Mouse (Mus musculus) erythroblast, adult 5-6 weeks (primary cell): ENCODE results near the gene Tcf3. TPM values are rescaled to one million over a fixed set of nuclear protein-coding genes. Genes with fewer than 3 reads are reported as not detected.
A peak's percentile ranks its signal among the peaks of the same experiment; 100 is the strongest.

Source experiments
- ATAC-seq: replicated peaks from 2 replicates; pipeline ENCODE4 v1.8.0; 2016; ENCODE audit warnings: moderate number of reproducible peaks, mild to moderate bottlenecking, moderate TSS enrichment, inconsistent platforms; ENCODE audit not compliant: poor library complexity, low FRiP score, severe bottlenecking
- total RNA-seq, 2 experiments: library from RNA; stranded (forward) in 1 of 2; stranded (reverse) in 1 of 2; fragments of 150-400 nt in 1 of 2; fragments of 200-764, 138-1000 nt in 1 of 2; gene quantifications; 2 replicates each; pipeline versions ENCODE4 v1.2.3 to v1.2.4; 2015 to 2017; ENCODE audit warnings: low replicate concordance in 2 of 2

Tcf3 gene
- total RNA-seq (2015; ENCODE audit: low replicate concordance): 30.7 and 31.1 TPM in 2 replicates
- 27.9 and 39.6 TPM in 2 replicates for total RNA-seq (2017; ENCODE audit: low replicate concordance)

DNA sequence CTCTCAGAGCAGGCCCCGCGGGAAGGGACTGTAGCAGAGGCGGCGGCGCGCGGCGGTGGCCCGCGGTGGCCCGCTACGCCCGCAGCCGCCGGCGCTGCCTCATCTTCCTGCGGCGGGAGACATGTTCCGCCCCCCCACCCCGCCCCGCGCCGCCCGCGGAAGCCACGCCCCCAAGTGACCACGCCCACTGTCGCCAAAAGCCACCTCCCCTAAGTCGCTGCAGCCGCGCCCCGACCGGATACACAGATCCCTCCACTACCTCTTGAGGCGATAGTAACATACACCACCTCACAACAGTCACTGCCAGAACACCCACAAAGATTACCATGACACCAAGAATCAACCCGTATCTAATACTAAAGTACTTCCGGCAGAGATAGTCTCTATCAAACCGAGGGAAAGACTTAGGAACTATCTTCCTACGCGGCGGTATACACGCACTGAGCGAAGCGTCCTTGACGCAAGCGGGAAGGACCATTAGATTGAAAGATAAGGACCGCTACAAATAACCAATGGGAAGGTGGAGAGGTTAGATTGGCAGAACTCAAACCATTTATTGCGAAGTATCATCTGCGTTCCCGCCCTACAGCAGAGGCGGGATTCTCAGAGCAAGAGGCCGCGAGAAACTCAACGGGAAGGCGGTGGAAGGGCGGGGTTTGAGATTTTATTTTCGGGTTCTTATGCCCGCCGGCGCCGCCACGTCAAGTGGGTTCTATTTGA, at the start of gene Tcf3:
Gene Tcf3, minus strand, starts transcription at position 135 of the 720 bp plus-strand sequence.
- peak; percentile 82 for ATAC-seq

DNA sequence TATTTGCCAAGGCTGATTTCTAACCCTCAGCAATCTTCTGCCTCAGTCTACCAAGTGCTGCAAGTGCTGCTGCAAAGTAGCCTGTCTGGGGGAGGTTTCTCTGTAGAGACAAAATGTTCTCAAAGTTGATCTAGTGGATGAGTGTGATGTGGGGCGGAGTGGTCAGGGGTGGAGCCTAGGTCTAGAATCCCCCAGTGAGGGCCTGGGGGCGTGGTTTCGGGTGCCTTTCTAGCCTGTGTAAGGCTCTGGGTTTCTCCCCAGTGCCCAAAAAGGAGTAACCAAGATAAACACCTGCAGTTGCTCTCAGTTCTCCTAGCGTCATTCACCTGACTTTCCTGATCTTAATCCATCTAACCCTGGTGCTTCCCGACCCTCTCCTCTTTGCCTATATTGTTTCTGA, 47.6 kb upstream of the Tcf3 start:
- ATAC-seq: no peak

DNA sequence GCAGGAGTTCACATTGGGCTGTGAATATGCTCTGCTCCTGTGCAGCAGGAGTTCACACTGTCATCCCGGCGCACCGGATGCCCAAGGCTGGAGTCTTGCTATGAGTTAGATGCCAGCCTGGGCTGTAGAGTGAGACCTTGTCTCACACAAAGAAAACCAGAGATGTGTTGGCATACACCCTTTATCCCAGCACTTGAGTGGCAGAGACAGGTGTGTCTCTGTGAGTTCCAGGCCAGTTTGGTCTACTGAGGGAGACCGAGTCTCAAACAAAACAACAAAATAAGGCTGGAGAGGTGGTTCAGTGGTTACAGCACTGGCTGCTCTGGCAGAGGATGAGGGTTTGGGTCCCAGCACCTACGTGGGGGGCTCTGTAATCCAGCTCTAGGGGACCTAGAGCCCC, 45.1 kb upstream of the Tcf3 start:
- no peak for ATAC-seq

DNA sequence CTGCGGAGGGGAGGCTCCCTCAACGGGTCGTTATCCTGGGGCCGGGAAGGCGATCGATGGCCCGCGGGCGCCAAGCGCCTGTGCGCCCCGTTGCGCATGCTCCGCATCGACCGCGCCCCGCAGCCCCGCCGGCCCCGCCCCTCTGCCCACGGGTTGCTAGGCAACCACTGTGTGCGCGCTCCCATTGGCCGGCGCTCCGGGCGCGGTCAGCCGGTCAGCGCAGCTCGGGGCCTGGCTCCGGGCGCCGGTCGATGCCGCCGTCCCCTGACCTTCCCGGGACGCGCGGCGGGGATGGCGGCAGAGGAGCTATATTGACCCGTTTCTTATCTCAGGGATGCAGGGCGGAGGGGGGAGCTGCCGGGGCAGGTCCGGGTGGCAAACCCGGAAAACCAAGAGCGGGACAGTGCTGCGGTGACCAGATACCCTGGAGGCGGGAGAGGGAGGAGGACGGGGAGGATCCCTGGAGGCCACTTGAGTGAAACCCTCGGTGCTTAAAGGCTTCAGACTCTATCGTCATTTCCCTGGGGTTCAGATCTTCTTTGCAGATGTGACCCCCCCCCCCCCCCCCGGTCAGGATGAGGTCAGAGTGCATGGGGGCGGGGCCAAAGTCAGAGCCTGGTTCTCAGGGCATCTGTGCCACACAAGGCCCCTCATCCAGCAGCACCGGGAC, 42.0 kb upstream of the Tcf3 start:
- peak; percentile 80 for ATAC-seq

DNA sequence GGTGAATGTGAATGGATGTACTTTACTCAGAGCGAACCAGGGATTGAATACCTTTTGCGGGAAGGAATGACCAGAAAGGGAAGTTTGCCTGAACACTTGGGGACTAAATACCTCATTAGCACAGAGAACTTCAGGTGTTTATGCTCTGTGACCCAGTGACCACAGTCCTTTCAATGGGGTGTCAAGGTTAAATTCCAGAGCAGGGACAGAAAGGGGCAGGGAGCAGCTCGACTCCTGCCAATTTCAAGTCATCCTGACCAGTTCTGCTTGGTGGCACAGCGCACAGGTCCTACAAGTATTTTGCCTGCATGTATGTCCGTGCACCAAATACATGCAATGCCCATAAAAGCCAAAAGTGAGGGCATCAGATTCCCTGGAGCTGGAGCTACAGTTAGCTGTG, 31.6 kb upstream of the Tcf3 start:
- ATAC-seq: no peak

DNA sequence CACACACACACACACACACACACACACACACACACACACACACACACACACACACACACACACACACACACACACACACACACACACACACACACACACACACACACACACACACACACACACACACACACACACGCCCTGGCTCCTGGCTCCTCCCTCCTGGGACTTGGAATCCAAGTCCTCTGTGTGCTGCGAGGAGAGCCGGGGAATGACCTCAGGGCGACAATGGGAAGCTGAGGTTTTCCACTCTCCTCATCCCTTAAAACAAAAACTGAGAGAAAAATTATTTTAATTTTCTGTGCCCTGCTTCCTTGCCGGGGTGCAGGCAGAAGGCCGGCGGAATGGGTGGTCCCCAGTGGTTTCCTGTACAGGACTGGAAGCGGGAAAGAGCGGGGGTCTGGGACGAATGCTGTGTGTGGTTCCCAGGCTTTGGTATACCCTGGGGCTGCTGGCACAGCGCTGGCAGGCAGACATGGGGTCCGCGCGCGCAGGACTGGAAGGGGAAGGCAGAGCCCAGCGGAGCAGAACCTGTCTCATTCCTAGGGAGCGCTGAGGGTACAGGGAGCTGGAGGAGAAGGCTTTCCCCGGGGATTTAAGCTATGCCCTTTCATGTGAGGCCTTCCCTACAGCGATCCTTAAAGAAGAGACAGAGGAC, 31.1 kb upstream of the Tcf3 start:
- no peak for ATAC-seq

DNA sequence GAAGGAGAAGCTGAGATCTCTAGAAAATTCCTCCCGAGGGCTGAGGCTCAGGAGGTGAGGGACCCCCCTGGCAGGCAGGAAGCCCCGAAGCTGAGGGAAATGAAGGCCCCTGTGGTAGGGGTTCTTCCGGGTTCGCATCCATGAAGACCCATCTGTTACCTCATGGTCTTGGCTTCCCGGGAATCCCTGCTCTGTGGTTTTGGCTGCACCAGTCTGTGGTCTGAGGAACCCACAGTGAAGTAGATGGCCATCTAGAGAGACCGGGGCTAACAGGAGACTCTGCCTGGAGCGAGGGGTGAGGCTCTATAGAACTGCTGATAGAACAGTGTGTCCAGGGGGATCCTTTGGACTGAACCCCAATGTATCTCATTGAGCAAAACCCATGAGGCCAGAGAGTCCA, 27.9 kb upstream of the Tcf3 start:
- no peak for ATAC-seq

DNA sequence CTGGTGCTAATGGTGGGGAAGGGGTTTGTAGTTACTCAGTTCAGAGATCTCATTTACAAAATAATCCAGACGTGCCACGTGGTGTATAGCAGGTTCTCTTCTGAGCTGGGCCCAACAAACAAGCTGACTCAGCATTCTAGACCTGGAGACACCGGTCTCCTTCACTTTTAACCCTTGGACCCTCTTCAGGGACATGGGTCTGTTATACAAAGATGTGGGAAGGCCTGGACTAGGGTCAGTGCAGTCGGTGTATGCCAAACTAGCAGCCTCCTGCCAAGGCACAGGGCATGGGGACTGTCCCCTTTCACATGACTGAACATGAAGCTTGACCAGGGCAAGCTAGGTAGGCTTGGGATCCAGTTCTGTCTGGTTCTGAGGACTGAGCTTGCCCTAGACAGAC, 26.9 kb upstream of the Tcf3 start:
- ATAC-seq: no peak

DNA sequence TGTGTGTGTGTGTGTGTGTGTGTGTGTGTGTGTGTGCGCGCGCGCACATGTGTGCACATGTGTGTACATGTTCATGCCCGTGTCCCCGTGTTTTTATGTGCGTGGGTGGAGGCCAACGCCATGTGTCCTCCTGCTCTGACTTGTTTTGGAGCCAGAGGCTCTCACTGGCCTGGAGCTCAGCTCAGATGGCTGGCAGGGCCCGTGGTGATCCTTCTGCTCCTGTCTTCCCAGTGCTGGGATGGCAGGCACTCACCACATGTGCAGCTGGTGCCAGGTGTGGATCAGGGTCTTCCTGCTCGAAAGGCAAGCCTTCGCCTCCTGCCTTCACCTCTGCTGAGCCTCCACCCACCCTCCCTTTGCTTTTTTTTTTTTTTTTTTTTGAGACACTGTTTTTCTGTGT, 26.2 kb upstream of the Tcf3 start:
- no peak for ATAC-seq

DNA sequence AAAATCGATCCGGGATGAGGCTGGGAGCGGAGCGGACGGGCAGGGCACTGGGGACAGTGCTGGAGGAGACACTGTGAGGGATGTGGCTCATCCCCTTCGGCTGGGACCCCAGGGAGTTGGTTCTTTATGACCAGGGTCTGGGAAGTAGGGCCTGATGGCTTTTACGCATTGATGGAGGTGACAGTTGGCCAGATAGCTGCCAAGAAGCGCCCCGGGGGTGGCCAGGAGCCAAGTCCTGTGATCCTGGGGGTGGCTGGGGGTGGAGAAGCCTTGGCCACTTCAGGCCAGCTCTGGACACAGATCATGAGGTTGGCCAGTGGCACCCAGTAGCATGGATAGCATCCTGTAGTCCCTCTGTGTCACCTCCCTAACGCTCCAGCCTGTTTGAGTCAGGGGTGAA, 25.8 kb upstream of the Tcf3 start:
- no peak for ATAC-seq

DNA sequence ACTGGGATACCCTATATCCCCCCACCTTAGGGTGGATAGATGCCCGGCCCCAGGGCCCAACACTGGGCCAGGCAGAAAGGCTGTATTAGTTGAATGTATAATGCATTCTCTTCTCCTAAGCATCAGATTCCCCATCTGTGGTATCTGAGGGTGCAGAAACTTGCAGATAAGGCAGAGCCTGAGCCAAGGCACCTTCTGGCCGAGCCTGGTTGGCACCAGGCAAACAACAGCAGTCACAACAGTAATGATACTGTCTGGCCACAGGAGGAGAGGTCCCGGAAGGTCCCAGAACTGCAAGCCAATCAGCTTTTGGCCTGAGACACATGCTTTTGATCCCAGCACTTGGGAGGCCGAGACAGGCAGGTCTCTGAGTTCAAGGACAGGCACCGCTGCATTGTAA, 22.2 kb upstream of the Tcf3 start:
- ATAC-seq: no peak

DNA sequence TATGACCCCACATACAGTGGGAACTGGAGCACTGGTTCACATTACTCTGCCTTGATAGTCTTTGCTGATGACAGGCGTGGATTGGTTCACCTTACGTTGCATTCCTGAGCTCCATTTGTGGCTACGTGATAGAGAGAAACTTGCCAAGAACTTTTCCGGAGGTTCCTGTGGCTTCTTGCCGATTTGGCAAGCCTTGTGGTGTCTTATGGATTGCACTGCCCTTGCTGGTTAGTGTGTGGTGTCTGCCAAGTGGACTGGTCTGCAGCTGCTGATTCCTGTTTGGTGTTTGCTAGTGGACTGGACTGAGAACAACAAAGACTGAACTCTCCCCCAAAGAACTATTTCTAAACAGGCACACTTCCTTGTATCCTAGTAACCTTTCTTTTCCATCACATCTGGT, 21.3 kb upstream of the Tcf3 start:
- no peak for ATAC-seq

DNA sequence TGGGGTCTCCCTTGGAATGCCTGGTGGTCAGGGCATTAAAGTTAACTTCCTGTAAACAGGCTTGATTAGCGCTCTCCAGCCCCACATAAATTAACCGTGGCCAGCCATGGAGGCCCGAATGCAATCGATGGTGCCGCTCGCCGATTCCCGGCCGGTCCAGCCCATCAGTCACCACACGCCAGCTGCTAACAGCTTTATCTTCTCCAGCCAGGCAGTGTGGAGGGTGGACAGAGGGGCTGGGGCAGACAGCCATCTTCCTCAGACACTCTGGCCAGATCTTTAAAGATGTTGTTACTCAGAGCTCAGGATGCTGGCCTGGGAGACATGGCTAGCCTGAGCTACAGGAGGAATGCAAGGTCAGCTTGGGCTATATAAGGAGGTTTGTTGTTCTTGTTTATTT, 20.2 kb upstream of the Tcf3 start:
- peak; percentile 26; the same call in 1 of the 2 replicates for ATAC-seq

DNA sequence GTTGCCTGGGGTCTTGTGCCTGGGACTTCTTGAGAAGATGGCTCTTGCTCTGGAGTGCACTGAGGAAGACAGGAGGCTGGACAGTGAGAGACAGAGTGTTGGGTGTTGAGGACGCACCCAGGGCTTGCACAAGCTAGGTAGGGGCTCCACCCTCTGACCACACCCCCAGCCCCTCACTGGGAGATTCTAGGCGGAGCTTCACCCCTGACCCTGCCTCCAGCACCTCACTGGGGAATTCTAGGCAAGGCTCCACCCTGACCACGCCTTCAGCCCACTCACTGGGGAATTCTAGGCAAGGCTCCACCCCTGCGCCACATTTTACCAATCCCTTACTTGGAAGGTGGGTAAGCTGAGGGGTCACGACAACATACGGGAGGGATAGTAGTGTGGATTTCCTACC, 17.2 kb upstream of the Tcf3 start:
- ATAC-seq: no peak

DNA sequence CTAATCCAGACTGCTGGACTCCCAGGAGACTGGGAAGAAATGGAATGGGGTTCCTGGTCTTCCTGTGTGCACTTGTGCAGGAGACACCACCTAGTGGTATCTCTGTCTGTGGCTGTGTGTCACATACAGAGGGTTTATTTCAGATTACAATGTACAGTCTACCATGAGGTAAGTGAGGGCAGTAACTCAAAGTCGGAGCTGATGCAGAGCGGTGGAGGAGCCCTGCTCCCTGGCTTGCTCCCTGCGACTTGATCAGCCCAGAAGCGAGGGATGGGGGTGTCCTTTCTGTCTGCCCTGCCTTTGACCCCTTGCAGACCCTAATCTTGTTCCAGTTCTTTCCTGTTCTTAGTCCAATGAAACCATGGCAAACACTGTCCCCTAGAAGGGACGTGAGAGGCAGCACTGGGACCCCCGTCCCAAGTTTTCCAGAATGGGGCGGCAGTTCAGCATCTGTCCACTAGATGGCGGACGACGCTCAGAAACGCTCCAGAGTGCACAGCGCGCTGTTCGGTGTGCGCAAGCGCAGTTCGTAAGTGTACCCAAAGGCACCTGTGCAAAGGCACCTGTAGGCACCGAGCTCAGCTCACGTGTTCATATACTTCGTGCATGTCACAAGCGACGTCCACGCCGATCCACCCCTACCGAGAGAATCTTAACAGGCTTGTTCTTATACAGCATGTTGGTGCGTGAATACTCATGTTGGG, 12.6 kb upstream of the Tcf3 start:
- peak; percentile 81 for ATAC-seq

DNA sequence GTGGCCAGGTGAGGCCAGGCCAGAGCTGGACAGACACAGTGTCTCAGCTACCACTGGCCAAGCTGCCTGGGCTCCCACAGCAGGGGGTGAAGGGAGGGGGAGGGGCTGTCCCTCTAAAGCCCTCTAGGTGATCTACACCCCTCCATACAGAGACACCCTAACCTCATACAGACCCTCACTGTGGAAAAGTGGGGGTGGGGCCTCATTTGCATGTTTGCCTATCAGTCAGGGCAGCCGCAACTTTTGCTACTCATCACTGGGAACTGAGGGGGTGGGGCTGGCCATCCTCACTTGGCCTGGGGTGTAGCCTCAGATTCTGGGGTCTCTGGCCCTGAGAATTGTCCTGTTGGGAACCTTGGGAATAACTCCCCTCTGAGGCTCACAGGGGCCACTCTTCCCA, 11.6 kb upstream of the Tcf3 start:
- no peak for ATAC-seq

DNA sequence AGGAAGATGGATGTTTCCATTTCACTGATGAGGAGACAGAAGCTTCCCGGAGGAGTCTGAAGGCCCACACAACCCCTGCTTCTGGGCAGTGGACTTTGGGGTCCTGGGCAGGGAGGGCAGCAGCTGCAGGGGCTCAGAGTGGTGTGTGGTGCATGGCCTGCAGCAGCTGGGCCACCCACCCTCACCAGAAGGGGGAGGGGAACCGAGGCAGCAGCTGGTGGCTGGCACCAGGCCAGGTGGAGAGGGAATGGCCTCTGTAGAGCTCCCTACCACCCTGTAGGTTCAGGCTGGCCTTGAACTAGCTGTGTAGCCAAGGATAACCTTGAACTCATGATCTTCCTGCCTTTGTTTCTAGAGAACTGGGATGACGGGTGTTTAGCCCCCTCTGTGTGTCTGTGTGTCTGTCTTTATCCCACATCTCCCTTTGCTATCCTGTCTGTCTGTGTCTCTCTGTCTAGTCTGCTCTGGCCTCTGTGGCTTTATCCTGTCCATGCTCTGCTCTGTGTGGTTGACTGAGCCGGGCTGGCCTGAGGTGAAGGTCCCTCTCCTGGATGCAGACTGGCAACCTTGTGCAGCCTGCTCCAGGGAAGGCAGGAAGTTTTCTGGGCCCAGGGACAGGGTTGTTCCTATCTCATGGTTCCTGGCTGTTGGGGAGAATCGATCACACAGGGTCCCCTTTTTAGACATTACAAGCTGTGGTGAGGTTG, 11.0 kb upstream of the Tcf3 start:
- no peak for ATAC-seq

DNA sequence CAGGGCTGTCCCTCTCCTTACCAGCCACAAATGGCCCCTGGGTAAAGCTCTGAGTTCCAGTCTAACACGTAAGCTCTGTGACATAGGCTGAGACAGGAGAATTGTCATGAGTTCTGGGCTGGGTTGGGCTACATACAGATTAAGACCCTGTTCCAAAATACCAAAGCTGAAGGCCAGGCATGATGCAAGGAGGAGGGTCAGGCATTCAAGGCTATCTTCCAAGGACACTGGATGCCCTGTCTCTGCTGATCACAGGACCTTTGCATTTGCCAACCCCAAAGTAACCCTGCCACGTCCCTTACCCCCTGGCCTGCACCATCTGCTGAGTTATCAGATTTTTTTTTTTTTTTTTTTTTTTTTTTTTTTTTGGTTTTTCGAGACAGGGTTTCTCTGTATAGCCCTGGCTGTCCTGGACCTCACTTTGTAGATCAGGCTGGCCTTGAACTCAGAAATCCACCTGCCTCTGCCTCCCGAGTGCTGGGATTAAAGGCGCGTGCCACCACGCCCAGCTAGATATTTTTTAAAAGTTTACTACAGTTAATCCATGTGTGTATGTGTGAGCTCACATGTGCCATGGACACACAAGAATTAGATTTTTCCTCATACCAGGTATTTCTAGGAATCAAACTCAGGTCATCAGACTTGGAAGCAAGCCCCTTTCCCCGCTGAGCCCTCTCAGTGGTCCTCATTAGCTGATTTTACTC, 10.3 kb upstream of the Tcf3 start:
- ATAC-seq: no peak

DNA sequence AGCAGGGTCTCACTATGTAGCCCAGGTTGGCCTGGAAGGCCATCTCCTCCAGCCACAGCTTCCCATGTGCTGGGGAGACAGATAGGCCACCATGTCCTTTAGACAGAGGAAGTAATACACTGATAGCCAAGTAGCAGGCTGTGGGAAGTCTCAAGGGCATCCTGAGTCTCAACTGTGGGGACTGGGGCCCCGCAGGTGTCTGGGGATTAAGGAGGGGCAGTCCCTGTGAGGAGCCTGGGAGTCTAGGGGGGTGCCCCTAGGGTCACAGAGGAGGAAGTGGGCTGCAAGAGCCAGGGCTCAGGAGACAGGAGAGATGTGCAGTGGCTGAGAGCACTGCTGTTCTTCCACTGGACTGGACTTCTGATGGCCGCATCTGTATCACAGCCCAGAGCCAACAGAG, 9.5 kb upstream of the Tcf3 start:
- no peak for ATAC-seq
